Mouse (Mus musculus): ENCODE results near the gene Otulinl.

DNA sequence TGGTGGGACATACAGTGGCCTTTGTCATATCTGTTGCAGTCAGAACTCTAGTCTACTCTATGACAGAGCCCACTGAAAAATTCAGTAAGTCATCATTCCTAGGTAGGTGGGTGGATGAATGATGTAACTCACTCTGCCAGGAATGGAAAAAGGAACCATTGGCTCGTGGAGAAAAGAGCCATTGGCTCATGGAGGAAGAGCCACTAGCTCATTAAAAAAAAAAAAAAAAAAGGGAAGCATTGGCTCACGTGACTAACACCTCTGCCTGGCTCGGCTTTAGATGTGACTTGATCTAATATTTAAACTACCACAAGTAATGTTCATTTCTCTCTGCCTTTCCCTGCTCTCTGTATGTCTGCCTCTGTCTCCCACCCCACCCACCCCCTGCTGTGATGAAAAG, 27.1 kb upstream of the Otulinl start:
- TF ChIP-seq CTCF (IDR thresholded peaks at IDR 0.05; ENCODE audit: low read depth, low read length) = no peak
- TF ChIP-seq TAL1 (conservative IDR thresholded peaks at IDR 0.05; ENCODE audit: low read depth, low read length) = no peak
